Mouse (Mus musculus) heart, embryonic 11.5 days (tissue): ENCODE results near the gene Soga1. TPM values are rescaled to one million over a fixed set of nuclear protein-coding genes. Genes with fewer than 3 reads are reported as not detected.
A peak's percentile ranks its signal among the peaks of the same experiment; 100 is the strongest.

ENCODE experiments used
- ATAC-seq: fragments of 200-750 bp; cut with Nextera tagmentation; replicated peaks from 2 replicates; pipeline ENCODE4 v1.8.0; 2017; ENCODE audit warnings: moderate library complexity; ENCODE audit not compliant: insufficient number of reproducible peaks, low FRiP score, low TSS enrichment
- H3K27ac ChIP-seq: fragments of 300-500 bp; sonication (generic); 2 replicates; pipeline ENCODE4 v1.5.1; 2014; ENCODE audit warnings: mild to moderate bottlenecking, low read depth, low read length
- H3K27me3 ChIP-seq: fragments of 300-500 bp; sonication (generic); 2 replicates; pipeline ENCODE4 v1.6.1; 2014; ENCODE audit warnings: mild to moderate bottlenecking, low read length, mixed read lengths; ENCODE audit not compliant: control insufficient read depth, insufficient read depth
- H3K36me3 ChIP-seq: fragments of 300-500 bp; sonication (generic); 2 replicates; pipeline ENCODE4 v1.6.1; 2014; ENCODE audit warnings: mild to moderate bottlenecking, low read length, moderate library complexity, mixed read lengths; ENCODE audit not compliant: control insufficient read depth, insufficient read depth
- H3K4me1 ChIP-seq: fragments of 300-500 bp; sonication (generic); 2 replicates; pipeline ENCODE4 v1.6.1; 2014; ENCODE audit warnings: low read length; ENCODE audit not compliant: control insufficient read depth, insufficient read depth
- H3K4me2 ChIP-seq: fragments of 300-500 bp; sonication (generic); 2 replicates; pipeline ENCODE4 v1.6.1; 2014; ENCODE audit warnings: mild to moderate bottlenecking, moderate library complexity
- H3K4me3 ChIP-seq: fragments of 300-500 bp; sonication (generic); 2 replicates; pipeline ENCODE4 v1.5.1; 2014; ENCODE audit warnings: low read depth, low read length
- H3K9ac ChIP-seq: fragments of 300-500 bp; sonication (generic); 2 replicates; pipeline ENCODE4 v1.6.1; 2014; ENCODE audit warnings: mild to moderate bottlenecking, low read depth, low read length, moderate library complexity
- H3K9me3 ChIP-seq: fragments of 300-500 bp; sonication (generic); replicated peaks from 2 replicates; pipeline ENCODE4 v1.6.1; 2016; ENCODE audit warnings: low read length; ENCODE audit not compliant: control insufficient read depth
- WGBS: fragments of 180-500 bp; shearing (Covaris S2); extraction: QIAGEN DNeasy Blood & Tissue Kit; methylation state at CpG from one replicate; pipeline ENCODE4 v1.1.7; 2014; ENCODE audit not compliant: insufficient replicate concordance; 5-methylcytosine and 5-hydroxymethylcytosine counted together
- polyA plus RNA-seq: library from polyadenylated mRNA; unstranded; fragments of >200 nt; fragmentation: Nextera tagmentation; extraction: Ambion mirVana; gene quantifications from 2 replicates; pipeline ENCODE4 v1.2.1, GENCODE M21; 2014

Gene Soga1
- 3.4 and 3.6 TPM in 2 replicates for polyA plus RNA-seq

- Histone ChIP-seq H3K9ac (peak within 1 kb of the TSS; percentile 90), H3K27me3 (no peaks in the 10 kb centered on the region), H3K4me3 (peak within 1 kb of the TSS; percentile 82), H3K27ac (peak within 1 kb of the TSS; percentile 94), H3K4me2 (peak within 1 kb of the TSS; percentile 92), H3K36me3 (no peaks in the 10 kb centered on the region), H3K4me1 (peaks cover 54% of the 10 kb centered on the region), H3K9me3 (no peaks in the 10 kb centered on the region)
- WGBS, result under 1% methylated on average over 102 of the region's 136 CpGs
- ATAC-seq, result peak; percentile 80
Observed at GRCm38 (mm10) chr2:157078793-157079700, at the start of gene Soga1. Gene Soga1, minus strand, starts transcription at chr2:157079254.

DNA sequence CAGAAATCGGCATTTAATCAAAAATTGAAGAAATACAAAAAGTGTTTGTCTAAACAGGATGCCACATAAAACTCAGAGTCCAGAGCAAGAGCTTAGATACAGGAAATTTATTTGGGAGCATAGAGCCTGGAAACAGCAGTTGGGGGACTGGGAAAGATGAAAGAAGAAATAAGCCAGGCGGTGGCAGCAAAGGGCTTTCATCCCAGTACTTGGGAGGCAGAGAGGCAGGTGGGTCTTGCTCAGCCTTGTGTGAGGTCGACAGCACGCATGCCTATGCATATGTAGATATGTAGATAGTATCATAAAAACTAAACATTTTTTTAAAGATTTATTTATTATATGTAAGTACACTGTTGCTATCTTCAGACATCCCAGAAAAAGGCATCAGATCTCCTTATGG lies 49.0 kb upstream of the Soga1 start:
- ATAC-seq, result no peak
- H3K36me3 ChIP-seq, result no peaks in the 10 kb centered on the region
- H3K9ac ChIP-seq, result no peak overlapping the region
- H3K4me2 ChIP-seq, result no peak overlapping the region
- no peak overlapping the region for H3K4me3 ChIP-seq
- H3K9me3 ChIP-seq, result no peaks in the 10 kb centered on the region
- no peaks in the 10 kb centered on the region for H3K27me3 ChIP-seq
- WGBS, result 67% methylated on average over 4 of the region's 4 CpGs
- no peak overlapping the region for H3K27ac ChIP-seq
- H3K4me1 ChIP-seq, result no peaks in the 10 kb centered on the region

- no peak overlapping the region for H3K4me2 ChIP-seq
- no peaks in the 10 kb centered on the region for H3K4me1 ChIP-seq
- no peak overlapping the region for H3K27ac ChIP-seq
- H3K27me3 ChIP-seq, result no peaks in the 10 kb centered on the region
- no peaks in the 10 kb centered on the region for H3K36me3 ChIP-seq
- ATAC-seq, result no peak
- no peak overlapping the region for H3K9ac ChIP-seq
- 79% methylated on average over 3 of the region's 3 CpGs for WGBS
- H3K4me3 ChIP-seq, result no peak overlapping the region
- H3K9me3 ChIP-seq, result no peaks in the 10 kb centered on the region
Observed at GRCm38 (mm10) chr2:157127370-157127769, 48.3 kb upstream of the Soga1 start.

- Histone ChIP-seq H3K4me3 (no peak overlapping the region), H3K27ac (no peak overlapping the region), H3K27me3 (no peaks in the 10 kb centered on the region), H3K9me3 (no peaks in the 10 kb centered on the region), H3K9ac (no peak overlapping the region), H3K4me2 (no peak overlapping the region), H3K4me1 (no peaks in the 10 kb centered on the region), H3K36me3 (no peaks in the 10 kb centered on the region)
- no peak for ATAC-seq
- 68% methylated on average over 3 of the region's 3 CpGs for WGBS
Observed at GRCm38 (mm10) chr2:157125246-157125645, 46.2 kb upstream of the Soga1 start.

- WGBS, result 85% methylated on average over 8 of the region's 8 CpGs
- H3K36me3 ChIP-seq, result no peaks in the 10 kb centered on the region
Observed at GRCm38 (mm10) chr2:157121766-157122165, 42.7 kb upstream of the Soga1 start.

DNA sequence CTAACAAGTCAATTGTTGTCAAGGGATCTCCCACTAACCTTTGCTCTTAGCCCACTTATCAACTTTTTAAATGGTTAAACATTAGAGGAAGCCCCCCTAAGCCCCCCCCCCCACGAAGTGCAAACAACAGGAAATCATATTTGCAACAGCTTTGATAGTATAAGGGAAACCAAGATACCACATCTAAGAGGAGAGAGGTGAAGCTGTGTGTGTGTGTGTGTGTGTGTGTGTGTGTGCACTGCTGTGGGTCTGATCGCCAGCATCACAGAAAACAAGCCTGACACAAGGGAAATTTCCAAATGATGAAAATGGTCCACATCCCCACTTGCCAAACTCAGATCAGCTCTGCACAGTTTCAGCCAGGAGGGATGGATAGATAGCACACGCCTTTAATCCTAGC lies 40.0 kb upstream of the Soga1 start:
- no peak for ATAC-seq
- no peak overlapping the region for H3K9ac ChIP-seq
- 68% methylated on average over 3 of the region's 3 CpGs for WGBS

More at GRCm38 (mm10) chr2:157121766-157122165, 42.7 kb upstream of the Soga1 start:
- no peaks in the 10 kb centered on the region for H3K9me3 ChIP-seq
- no peaks in the 10 kb centered on the region for H3K4me1 ChIP-seq
- H3K4me3 ChIP-seq, result no peak overlapping the region
- ATAC-seq, result no peak
- H3K27me3 ChIP-seq, result no peaks in the 10 kb centered on the region
- H3K27ac ChIP-seq, result no peak overlapping the region
- no peak overlapping the region for H3K4me2 ChIP-seq
- no peak overlapping the region for H3K9ac ChIP-seq

DNA sequence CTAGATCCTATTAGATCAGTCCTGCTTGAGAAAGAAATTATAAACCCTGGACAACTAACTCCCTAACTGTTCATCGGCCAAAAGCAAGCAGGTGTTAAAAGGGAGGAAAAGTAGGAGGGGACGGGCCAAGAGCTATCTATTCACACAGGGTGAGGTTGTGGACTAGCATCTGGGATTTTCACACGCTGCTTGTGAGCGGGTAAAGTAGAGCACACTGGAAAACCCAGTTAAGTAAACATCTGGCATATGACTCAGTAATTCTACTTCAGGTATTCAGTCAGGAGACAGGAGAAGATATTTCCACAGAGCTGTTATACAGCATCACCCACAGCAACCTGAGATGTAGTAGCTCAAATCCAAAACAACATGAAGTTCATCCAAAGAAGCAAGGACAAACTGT lies 39.5 kb upstream of the Soga1 start:
- Histone ChIP-seq H3K4me3 (no peak overlapping the region), H3K9me3 (no peaks in the 10 kb centered on the region), H3K4me2 (no peak overlapping the region), H3K27me3 (no peaks in the 10 kb centered on the region), H3K27ac (no peak overlapping the region), H3K9ac (no peak overlapping the region), H3K36me3 (peaks cover 2% of the 10 kb centered on the region; the same call in 1 of the 2 replicates), H3K4me1 (no peaks in the 10 kb centered on the region)
- no peak for ATAC-seq
- WGBS, result 80% methylated on average over 4 of the region's 4 CpGs

More for the DNA sequence above, 40.0 kb upstream of the Soga1 start:
- Histone ChIP-seq H3K9me3 (no peaks in the 10 kb centered on the region), H3K4me3 (no peak overlapping the region), H3K27ac (no peak overlapping the region), H3K36me3 (0 out of 2 replicates have a peak, but pooled peaks cover 2% of the 10 kb centered on the region), H3K27me3 (no peaks in the 10 kb centered on the region), H3K4me1 (no peaks in the 10 kb centered on the region), H3K4me2 (no peak overlapping the region)

DNA sequence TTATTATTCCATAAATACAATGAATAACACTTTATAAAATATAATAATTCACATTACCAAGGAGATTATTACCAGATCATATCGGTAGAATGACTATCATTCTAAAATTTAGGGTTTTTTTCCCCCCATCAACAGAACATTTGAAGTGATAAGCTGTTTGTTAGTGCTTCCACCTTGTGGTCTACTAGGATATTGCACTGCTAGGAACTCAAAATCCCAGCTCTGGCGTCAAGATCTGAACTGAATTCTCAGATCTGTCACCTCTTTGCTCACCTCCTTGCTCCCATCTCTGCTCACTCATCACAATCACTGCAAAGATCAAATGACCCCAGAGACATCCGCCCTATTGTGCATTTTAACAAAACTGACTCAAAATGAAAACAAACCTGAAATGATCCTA lies 37.9 kb upstream of the Soga1 start:
- 14% methylated on average over 3 of the region's 3 CpGs for WGBS
- peaks cover 4% of the 10 kb centered on the region for H3K36me3 ChIP-seq

More for the DNA sequence above, 37.9 kb upstream of the Soga1 start:
- Histone ChIP-seq H3K4me1 (no peaks in the 10 kb centered on the region), H3K27ac (no peak overlapping the region), H3K4me3 (no peak overlapping the region), H3K9ac (no peak overlapping the region), H3K4me2 (no peak overlapping the region), H3K27me3 (no peaks in the 10 kb centered on the region), H3K9me3 (no peaks in the 10 kb centered on the region)
- no peak for ATAC-seq
